Mouse (Mus musculus) heart, adult 2 months (tissue): ENCODE results near the gene Ttll13. TPM values are rescaled to one million over a fixed set of nuclear protein-coding genes. Genes with fewer than 3 reads are reported as not detected.

ENCODE experiments used
- DNase-seq, 2 experiments: peaks; one replicate each; pipeline ENCODE4 v3.0.0; 2021
- H3K27ac ChIP-seq: fragments of 200-600 bp; 2 replicates; pipeline ENCODE4 v1.8.1; 2022
- H3K27me3 ChIP-seq: fragments of 200-500 bp; 2 replicates; pipeline ENCODE4 v1.6.1; 2012; ENCODE audit warnings: mild to moderate bottlenecking, low read length, inconsistent platforms, mixed read lengths; ENCODE audit not compliant: control insufficient read depth, insufficient read depth
- H3K36me3 ChIP-seq: fragments of 200-500 bp; 2 replicates; pipeline ENCODE4 v1.6.1; 2012; ENCODE audit warnings: low read length, inconsistent platforms; ENCODE audit not compliant: control insufficient read depth, insufficient read depth
- H3K4me1 ChIP-seq: fragments of 200-500 bp; 2 replicates; pipeline ENCODE4 v1.6.1; 2011; ENCODE audit warnings: low read length; ENCODE audit not compliant: control insufficient read depth, insufficient read depth
- H3K4me3 ChIP-seq: fragments of 200-600 bp; 2 replicates; pipeline ENCODE4 v1.8.1; 2022
- H3K79me2 ChIP-seq: fragments of 200-500 bp; replicated peaks from 2 replicates; pipeline ENCODE4 v1.6.1; 2012; ENCODE audit warnings: mild to moderate bottlenecking, inconsistent platforms, low read length, moderate library complexity, mixed read lengths; ENCODE audit not compliant: control insufficient read depth, insufficient read depth
- H3K9ac ChIP-seq: fragments of 200-500 bp; 2 replicates; pipeline ENCODE4 v1.6.1; 2012; ENCODE audit warnings: low read depth, mild to moderate bottlenecking, control low read depth, inconsistent platforms, low read length, mixed read lengths
- CTCF ChIP-seq: fragments of 200-600 bp; IDR thresholded peaks from 2 replicates; pipeline ENCODE4 v1.8.1; 2022; ENCODE audit warnings: antibody characterized with exemption, mild to moderate bottlenecking, moderate library complexity
- EP300 ChIP-seq: fragments of 200-500 bp; IDR thresholded peaks from 2 replicates; pipeline ENCODE4 v1.6.1; 2011; ENCODE audit warnings: low read depth, low read length, control low read depth; ENCODE audit not compliant: insufficient read depth
- POLR2A ChIP-seq: fragments of 200-500 bp; IDR thresholded peaks from 2 replicates; pipeline ENCODE4 v1.6.1; 2011; ENCODE audit warnings: mild to moderate bottlenecking, low read depth, low read length, control low read depth; ENCODE audit not compliant: insufficient read depth
- WGBS: fragments of 180-500 bp; shearing (Covaris S2); methylation state at CpG from one replicate; pipeline ENCODE4 v1.1.7; 2018; 5-methylcytosine and 5-hydroxymethylcytosine counted together
- intact Hi-C: fragments of 180-260 bp; cut with DNase I; formaldehyde crosslinking; loops from one replicate; pipeline ENCODE4 v1.15.1; 2025
- polyA plus RNA-seq: library from polyadenylated mRNA; depleted of rRNA; stranded (reverse); fragments of >200 nt; gene quantifications from 2 replicates; pipeline ENCODE4 v1.2.3, GENCODE M21; 2012
- total RNA-seq, 2 experiments: library from RNA; stranded (reverse); gene quantifications; 2 replicates each; pipeline ENCODE4 v1.2.3; 2021

Ttll13 gene
- total and polyA plus RNA-seq, 3 experiments, result 0.20 to 0.39 (median 0.23) TPM

- H3K79me2 ChIP-seq, result no peaks in the 10 kb centered on the region
- intact Hi-C loops, result no loop called here
- no peaks in the 10 kb centered on the region; the same call in 1 of the 2 replicates for H3K27me3 ChIP-seq
- H3K27ac ChIP-seq, result no peak overlapping the region
- DNase-seq, result no peak
- H3K9ac ChIP-seq, result no peak overlapping the region
- WGBS, result 75% methylated on average over 7 of the region's 7 CpGs
- H3K4me3 ChIP-seq, result no peak overlapping the region
- no peaks in the 10 kb centered on the region for H3K4me1 ChIP-seq
- TF ChIP-seq POLR2A (no peak), EP300 (no peak), CTCF (no peak)
- no peaks in the 10 kb centered on the region for H3K36me3 ChIP-seq
Measured at GRCm38 (mm10) chr7:80252437-80252836, 6.3 kb downstream of the Ttll13 start.

- Histone ChIP-seq H3K79me2 (no peaks in the 10 kb centered on the region), H3K27ac (no peak overlapping the region), H3K4me3 (no peak overlapping the region), H3K36me3 (no peaks in the 10 kb centered on the region), H3K9ac (no peak overlapping the region), H3K27me3 (no peaks in the 10 kb centered on the region; the same call in 1 of the 2 replicates), H3K4me1 (no peaks in the 10 kb centered on the region)
- no peak for TF ChIP-seq EP300
- 74% methylated on average over 11 of the region's 11 CpGs for WGBS
- DNase-seq, result no peak
- intact Hi-C loops, result no loop called here
Measured at GRCm38 (mm10) chr7:80252886-80253285, 6.7 kb downstream of the Ttll13 start.

GRCm38 (mm10) chr7:80255981-80256380 lies 9.8 kb downstream of the Ttll13 start:
- H3K36me3 ChIP-seq, result no peaks in the 10 kb centered on the region
- no peaks in the 10 kb centered on the region for H3K79me2 ChIP-seq
- DNase-seq, result no peak
- WGBS, result 67% methylated on average over 2 of the region's 2 CpGs
- no peak overlapping the region for H3K27ac ChIP-seq
- H3K4me1 ChIP-seq, result peaks cover 2% of the 10 kb centered on the region; the same call in 1 of the 2 replicates
- H3K27me3 ChIP-seq, result no peaks in the 10 kb centered on the region
- intact Hi-C loops, result no loop called here
- TF ChIP-seq EP300, result no peak
- TF ChIP-seq POLR2A, result no peak
- peak; percentile 55 for TF ChIP-seq CTCF
- no peak overlapping the region for H3K9ac ChIP-seq
- H3K4me3 ChIP-seq, result no peak overlapping the region

- H3K27ac ChIP-seq, result no peak overlapping the region
- WGBS, result 63% methylated on average over 2 of the region's 2 CpGs
- DNase-seq, result no peak
- no peak overlapping the region for H3K4me3 ChIP-seq
- H3K27me3 ChIP-seq, result no peaks in the 10 kb centered on the region
- TF ChIP-seq EP300 (no peak), POLR2A (no peak), CTCF (no peak)
- H3K4me1 ChIP-seq, result peaks cover 2% of the 10 kb centered on the region; the same call in 1 of the 2 replicates
- H3K79me2 ChIP-seq, result no peaks in the 10 kb centered on the region
- no peaks in the 10 kb centered on the region for H3K36me3 ChIP-seq
- no peak overlapping the region for H3K9ac ChIP-seq
- intact Hi-C loops, result no loop called here
Measured at GRCm38 (mm10) chr7:80257706-80258105, 11.5 kb downstream of the Ttll13 start.

- H3K79me2 ChIP-seq, result no peaks in the 10 kb centered on the region
- H3K9ac ChIP-seq, result peak within 1 kb of the TSS; percentile 87
- no peaks in the 10 kb centered on the region for H3K27me3 ChIP-seq
- 22% methylated on average over 40 of the region's 40 CpGs for WGBS
- peak; percentile 87 to 89 for DNase-seq
- H3K4me1 ChIP-seq, result peaks cover 2% of the 10 kb centered on the region; the same call in 1 of the 2 replicates
- peak within 1 kb of the TSS; percentile 89 for H3K4me3 ChIP-seq
- intact Hi-C loops, result loop anchor here (1.0 kb wide), 1 partner anchor 9 kb away; the partner anchor contains the start of gene Vps33b
- H3K27ac ChIP-seq, result peak within 1 kb of the TSS; percentile 85
- H3K36me3 ChIP-seq, result no peaks in the 10 kb centered on the region
- TF ChIP-seq POLR2A, result peak; percentile 91
- TF ChIP-seq CTCF, result peak; percentile 16; the same call in 1 of the 2 replicates
- peak; percentile 76; the same call in 1 of the 2 replicates for TF ChIP-seq EP300
Measured at GRCm38 (mm10) chr7:80260625-80261371, 14.6 kb downstream of the Ttll13 start, which contains the start of gene Ngrn. Gene Ngrn, plus strand, starts transcription at chr7:80261215.
